Mouse (Mus musculus) liver, embryonic 15.5 days (tissue): ENCODE data around the gene Dusp6. TPM values are rescaled to one million over a fixed set of nuclear protein-coding genes. Genes with fewer than 3 reads are reported as not detected.

Experiments
- ATAC-seq: fragments of 200-750 bp; cut with Nextera tagmentation; 2 replicates; pipeline ENCODE4 v1.8.0; 2017; ENCODE audit warnings: moderate number of reproducible peaks, mild to moderate bottlenecking, moderate library complexity; ENCODE audit not compliant: insufficient read depth
- H3K27ac ChIP-seq: fragments of 300-500 bp; sonication (generic); replicated peaks from 2 replicates; pipeline ENCODE4 v1.5.1; 2015; ENCODE audit warnings: mild to moderate bottlenecking, inconsistent platforms
- H3K27me3 ChIP-seq: fragments of 300-500 bp; sonication (generic); 2 replicates; pipeline ENCODE4 v1.6.1; 2015; ENCODE audit warnings: mild to moderate bottlenecking, inconsistent platforms
- H3K36me3 ChIP-seq: fragments of 300-500 bp; sonication (generic); replicated peaks from 2 replicates; pipeline ENCODE4 v1.6.1; 2015; ENCODE audit warnings: moderate library complexity, mild to moderate bottlenecking, inconsistent platforms
- H3K4me1 ChIP-seq: fragments of 300-500 bp; sonication (generic); replicated peaks from 2 replicates; pipeline ENCODE4 v1.6.1; 2015; ENCODE audit warnings: inconsistent platforms
- H3K4me2 ChIP-seq: fragments of 300-500 bp; sonication (generic); 2 replicates; pipeline ENCODE4 v1.6.1; 2015; ENCODE audit warnings: moderate library complexity, mild to moderate bottlenecking, inconsistent platforms
- H3K4me3 ChIP-seq: fragments of 300-500 bp; sonication (generic); replicated peaks from 2 replicates; pipeline ENCODE4 v1.5.1; 2015; ENCODE audit warnings: mild to moderate bottlenecking, inconsistent platforms
- H3K9ac ChIP-seq: fragments of 300-500 bp; sonication (generic); 2 replicates; pipeline ENCODE4 v1.6.1; 2015; ENCODE audit warnings: moderate library complexity, mild to moderate bottlenecking, inconsistent platforms
- H3K9me3 ChIP-seq: fragments of 300-500 bp; sonication (generic); replicated peaks from 2 replicates; pipeline ENCODE4 v1.6.1; 2016; ENCODE audit warnings: inconsistent platforms
- WGBS: fragments of 180-500 bp; shearing (Covaris S2); methylation state at CpG from one replicate; pipeline ENCODE4 v1.1.7; 2015; ENCODE audit warnings: mixed read lengths; ENCODE audit not compliant: insufficient replicate concordance; 5-methylcytosine and 5-hydroxymethylcytosine counted together
- polyA plus RNA-seq: library from polyadenylated mRNA; unstranded; fragments of >200 nt; fragmentation: Nextera tagmentation; extraction: Ambion mirVana; gene quantifications from 2 replicates; pipeline ENCODE4 v1.2.1, GENCODE M21; 2015

Dusp6 gene
- polyA plus RNA-seq, 1 experiment from 2014 or later: 19.1 TPM

DNA sequence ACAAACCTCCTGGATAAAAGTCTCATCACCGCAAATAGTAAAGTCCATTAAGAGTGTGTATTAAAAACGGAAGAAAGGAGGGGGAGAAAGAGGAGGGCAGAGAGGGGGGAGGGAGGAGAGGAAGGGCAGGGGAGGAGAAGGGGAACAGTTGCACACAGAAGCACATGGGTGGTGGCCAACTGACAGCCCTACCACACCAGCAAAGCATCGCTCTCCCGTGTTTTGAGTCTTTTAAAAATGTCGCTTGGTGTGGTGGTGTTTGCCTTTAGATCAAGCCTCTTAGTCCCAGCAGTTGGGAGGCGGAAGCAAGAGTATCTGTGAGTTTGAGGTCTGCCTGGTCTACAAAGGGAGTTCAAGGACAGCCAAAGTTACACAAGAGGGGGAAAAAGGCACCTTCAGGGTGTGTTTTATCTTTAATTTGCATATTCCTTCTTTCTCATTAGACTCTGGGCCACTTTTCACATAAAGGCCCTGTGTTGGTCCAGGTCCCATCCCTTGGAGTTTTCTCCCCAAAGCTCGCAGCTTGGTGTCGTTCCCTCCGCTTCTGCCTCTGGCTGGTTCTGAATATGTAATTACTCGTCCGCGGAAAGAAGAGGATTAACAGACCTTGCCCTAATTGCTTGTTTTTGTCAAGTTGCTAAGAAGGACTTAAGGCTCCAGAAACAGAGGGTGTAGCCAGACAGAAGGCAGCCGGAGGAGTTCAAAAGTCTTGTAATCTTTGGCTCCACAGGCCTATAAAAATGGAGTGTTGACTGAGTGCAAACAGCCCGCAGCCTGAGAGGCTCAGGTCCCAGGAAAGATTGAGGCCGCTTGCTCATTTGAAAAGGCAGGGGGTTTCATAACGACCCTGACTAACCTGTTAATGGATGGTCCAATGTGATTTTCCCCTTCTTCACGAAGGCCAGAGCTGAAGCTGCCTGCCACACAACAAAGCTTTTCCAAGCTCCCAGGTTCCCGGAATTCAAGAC, 35.6 kb downstream of the Dusp6 start:
- Histone ChIP-seq H3K27me3 (no peaks in the 10 kb centered on the region), H3K9ac (no peak overlapping the region), H3K36me3 (no peaks in the 10 kb centered on the region), H3K4me1 (no peaks in the 10 kb centered on the region), H3K27ac (no peak overlapping the region), H3K9me3 (no peaks in the 10 kb centered on the region), H3K4me3 (no peak overlapping the region), H3K4me2 (no peak overlapping the region)
- ATAC-seq: no peak
- WGBS: 51% methylated on average over 18 of the region's 18 CpGs

DNA sequence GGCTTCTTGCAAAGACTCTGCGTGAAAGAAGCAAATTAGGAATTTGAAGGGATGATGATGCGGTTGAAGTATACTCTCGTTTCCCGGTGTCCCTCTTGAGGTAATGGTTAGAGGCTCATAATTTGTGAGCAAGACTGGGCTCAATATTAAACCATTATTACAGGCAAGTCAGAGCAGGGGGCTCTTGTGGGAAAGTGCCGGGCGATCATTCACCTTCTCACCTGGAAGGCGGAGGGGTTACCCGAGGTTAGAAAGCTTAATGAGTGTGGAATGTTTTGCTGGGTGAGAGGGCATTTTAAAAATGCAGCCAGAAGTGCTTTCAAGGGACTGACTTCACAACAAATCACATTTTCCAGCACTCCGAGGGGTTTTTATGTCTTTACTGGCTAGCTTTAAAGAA, 36.3 kb downstream of the Dusp6 start:
- no peak overlapping the region for H3K4me3 ChIP-seq
- no peaks in the 10 kb centered on the region for H3K27me3 ChIP-seq
- no peak overlapping the region for H3K4me2 ChIP-seq
- H3K9me3 ChIP-seq: no peaks in the 10 kb centered on the region
- 62% methylated on average over 9 of the region's 9 CpGs for WGBS
- H3K9ac ChIP-seq: no peak overlapping the region
- H3K27ac ChIP-seq: no peak overlapping the region
- no peaks in the 10 kb centered on the region for H3K36me3 ChIP-seq
- ATAC-seq: no peak
- no peaks in the 10 kb centered on the region for H3K4me1 ChIP-seq

DNA sequence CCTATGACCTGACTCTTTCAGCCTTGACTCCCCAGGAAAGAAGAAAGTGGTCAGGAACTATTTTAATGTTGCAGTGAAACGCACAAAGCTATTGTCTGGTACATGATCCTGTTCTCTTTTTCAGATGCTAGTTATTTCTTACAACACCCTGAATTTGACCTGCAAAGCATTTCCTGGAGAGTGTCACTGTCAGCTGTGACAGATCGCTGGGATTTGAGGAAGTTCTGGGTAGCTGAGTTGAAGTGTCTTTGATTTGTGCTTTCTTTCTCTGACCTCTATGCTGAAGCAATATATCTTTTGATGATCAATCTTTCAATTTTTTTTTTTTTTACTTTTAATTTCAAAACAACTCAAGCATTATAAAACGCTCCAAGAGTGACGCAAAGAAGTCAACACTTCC, 39.0 kb downstream of the Dusp6 start:
- no peaks in the 10 kb centered on the region for H3K27me3 ChIP-seq
- no peak overlapping the region for H3K27ac ChIP-seq
- no peak overlapping the region for H3K4me2 ChIP-seq
- H3K4me1 ChIP-seq: no peaks in the 10 kb centered on the region
- no peaks in the 10 kb centered on the region for H3K9me3 ChIP-seq
- H3K9ac ChIP-seq: no peak overlapping the region
- WGBS: 19% methylated on average over 4 of the region's 4 CpGs
- no peak for ATAC-seq
- no peaks in the 10 kb centered on the region for H3K36me3 ChIP-seq
- H3K4me3 ChIP-seq: no peak overlapping the region

DNA sequence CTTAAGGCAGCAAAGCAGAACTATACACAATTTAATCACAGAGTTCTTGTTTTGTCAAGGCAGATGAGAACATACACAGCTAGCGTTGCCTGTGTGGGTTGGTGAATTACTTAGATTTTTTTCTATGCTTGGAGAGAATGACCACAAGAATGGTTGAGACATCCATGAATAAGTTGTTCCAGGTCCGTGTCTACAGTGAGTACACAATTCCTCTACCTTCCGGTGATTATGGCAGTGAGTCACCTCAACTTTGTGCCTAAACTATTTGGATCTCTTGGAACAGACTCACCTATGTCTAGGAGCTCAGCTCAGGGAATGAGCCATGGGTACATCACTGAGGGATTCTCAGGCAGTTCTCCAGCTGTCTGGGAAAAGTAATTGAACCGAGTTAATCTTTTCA, 45.8 kb downstream of the Dusp6 start:
- H3K9ac ChIP-seq: no peak overlapping the region
- WGBS: 76% methylated on average over 4 of the region's 4 CpGs
- H3K9me3 ChIP-seq: no peaks in the 10 kb centered on the region
- ATAC-seq: no peak
- no peak overlapping the region for H3K27ac ChIP-seq
- no peak overlapping the region for H3K4me2 ChIP-seq
- H3K27me3 ChIP-seq: no peaks in the 10 kb centered on the region
- H3K4me1 ChIP-seq: no peaks in the 10 kb centered on the region
- H3K4me3 ChIP-seq: no peak overlapping the region
- no peaks in the 10 kb centered on the region for H3K36me3 ChIP-seq

DNA sequence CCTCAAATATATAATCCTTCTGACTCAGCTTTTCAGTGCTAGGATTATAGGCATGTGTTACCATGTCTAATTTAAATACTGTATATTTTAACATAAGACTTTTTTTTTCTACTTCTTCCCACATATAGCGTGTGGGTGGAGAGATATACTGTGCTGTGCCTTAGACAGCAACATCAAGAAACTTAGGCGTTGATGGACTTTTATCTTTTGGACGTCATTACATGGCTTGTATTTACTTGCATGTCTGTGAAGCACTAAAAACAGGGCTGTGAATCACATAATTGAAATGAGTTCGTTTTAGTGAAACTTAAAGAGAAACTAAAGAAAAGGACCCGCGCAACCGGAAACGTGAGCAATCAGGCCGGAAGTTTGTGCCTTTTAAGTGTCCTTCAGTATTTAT, 46.6 kb downstream of the Dusp6 start:
- H3K4me1 ChIP-seq: no peaks in the 10 kb centered on the region
- no peak overlapping the region for H3K9ac ChIP-seq
- H3K4me3 ChIP-seq: no peak overlapping the region
- no peaks in the 10 kb centered on the region for H3K27me3 ChIP-seq
- ATAC-seq: no peak
- H3K27ac ChIP-seq: no peak overlapping the region
- no peak overlapping the region for H3K4me2 ChIP-seq
- WGBS: 73% methylated on average over 9 of the region's 9 CpGs
- no peaks in the 10 kb centered on the region for H3K9me3 ChIP-seq
- H3K36me3 ChIP-seq: no peaks in the 10 kb centered on the region

DNA sequence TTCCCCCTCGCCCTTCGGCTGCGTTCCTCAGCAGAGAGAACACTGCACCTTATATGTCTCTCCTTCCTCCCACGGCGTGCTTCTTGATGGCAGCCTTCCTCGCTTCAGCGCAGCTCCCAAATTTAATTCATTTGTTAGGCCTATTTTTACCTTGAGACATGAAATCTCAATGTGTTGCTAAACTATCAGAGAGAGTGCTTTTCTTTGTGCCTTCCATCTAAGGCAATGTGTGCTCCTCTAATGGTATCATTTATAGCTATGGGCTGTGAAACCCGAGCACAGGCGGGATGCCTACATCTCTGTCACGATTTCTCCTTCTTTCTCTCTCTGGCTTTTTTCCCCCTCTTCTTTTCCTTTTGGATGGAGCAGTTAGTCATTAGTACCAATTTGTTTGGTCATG, 47.2 kb downstream of the Dusp6 start:
- WGBS: 81% methylated on average over 10 of the region's 10 CpGs
- H3K9ac ChIP-seq: no peak overlapping the region
- H3K9me3 ChIP-seq: no peaks in the 10 kb centered on the region
- no peaks in the 10 kb centered on the region for H3K27me3 ChIP-seq
- no peaks in the 10 kb centered on the region for H3K36me3 ChIP-seq
- H3K4me3 ChIP-seq: no peak overlapping the region
- H3K27ac ChIP-seq: no peak overlapping the region
- no peak for ATAC-seq
- H3K4me1 ChIP-seq: no peaks in the 10 kb centered on the region
- H3K4me2 ChIP-seq: no peak overlapping the region

DNA sequence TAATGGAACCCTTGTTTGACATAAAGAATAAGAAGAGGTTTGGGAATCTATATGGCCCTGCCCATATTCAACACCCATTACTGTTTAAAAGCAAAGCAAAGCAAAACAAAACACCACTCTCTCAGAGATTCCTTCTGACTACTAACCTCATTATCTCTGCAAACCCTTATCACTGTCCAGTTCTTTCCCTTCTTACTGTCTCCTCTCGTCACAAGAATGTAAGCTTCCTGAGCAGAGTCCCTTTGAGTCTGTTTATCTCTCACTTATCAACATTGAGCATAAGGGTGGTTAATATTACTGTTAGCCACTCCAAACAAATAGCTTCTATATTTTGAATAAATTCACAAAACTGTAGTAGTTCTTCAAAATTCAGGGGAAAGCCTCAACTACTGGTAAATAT, 48.9 kb downstream of the Dusp6 start:
- Histone ChIP-seq H3K4me2 (no peak overlapping the region), H3K9ac (no peak overlapping the region), H3K27ac (no peak overlapping the region), H3K9me3 (no peaks in the 10 kb centered on the region), H3K4me3 (no peak overlapping the region), H3K27me3 (no peaks in the 10 kb centered on the region), H3K4me1 (no peaks in the 10 kb centered on the region), H3K36me3 (no peaks in the 10 kb centered on the region)
- ATAC-seq: no peak
- 21% methylated on average over 1 of the region's 1 CpGs for WGBS

DNA sequence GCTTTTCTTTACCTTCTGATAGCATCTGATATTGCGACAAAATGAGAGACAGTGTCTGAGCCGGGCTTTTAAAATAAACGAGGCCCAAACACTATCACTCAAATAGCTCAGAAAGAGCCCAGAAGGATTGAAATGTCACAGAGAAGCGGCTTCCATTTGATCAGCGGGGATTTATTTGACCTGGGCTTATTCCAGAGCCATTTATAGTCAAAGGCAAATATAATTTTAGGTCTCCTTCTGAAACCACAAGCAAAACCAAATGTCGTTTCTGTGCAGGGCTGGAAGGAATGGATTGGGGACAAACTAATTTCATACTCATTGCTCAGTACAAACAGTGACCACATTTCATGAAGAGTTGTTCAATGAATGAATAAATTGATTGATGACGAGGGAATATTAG, 51.3 kb downstream of the Dusp6 start:
- H3K27ac ChIP-seq: no peak overlapping the region
- WGBS: 63% methylated on average over 7 of the region's 7 CpGs
- no peak overlapping the region for H3K9ac ChIP-seq
- no peak overlapping the region for H3K4me2 ChIP-seq
- H3K4me1 ChIP-seq: no peaks in the 10 kb centered on the region
- no peak overlapping the region for H3K4me3 ChIP-seq
- ATAC-seq: no peak
- H3K27me3 ChIP-seq: no peaks in the 10 kb centered on the region
- H3K36me3 ChIP-seq: no peaks in the 10 kb centered on the region
- H3K9me3 ChIP-seq: no peaks in the 10 kb centered on the region

DNA sequence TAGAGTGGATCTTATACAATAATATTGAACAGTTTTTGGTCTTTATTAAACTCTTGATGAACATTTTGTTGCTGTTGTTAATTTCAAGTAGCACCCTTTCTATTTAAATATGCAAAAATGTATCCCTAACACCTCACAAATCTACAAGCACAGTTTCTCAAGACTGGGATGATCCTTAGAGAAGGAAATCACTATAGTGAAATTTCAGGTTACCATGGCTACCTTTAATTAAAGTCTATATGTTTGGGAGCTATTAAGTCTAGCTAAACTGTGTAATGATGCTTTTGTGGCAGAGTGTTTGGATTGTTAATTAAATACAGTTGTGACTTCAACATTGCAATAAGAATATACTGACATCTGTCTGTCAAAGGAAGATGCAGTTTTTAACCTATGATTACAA, 54.0 kb downstream of the Dusp6 start:
- Histone ChIP-seq H3K9ac (no peak overlapping the region), H3K9me3 (no peaks in the 10 kb centered on the region), H3K4me3 (no peak overlapping the region), H3K36me3 (no peaks in the 10 kb centered on the region), H3K4me2 (no peak overlapping the region), H3K27me3 (no peaks in the 10 kb centered on the region), H3K27ac (no peak overlapping the region), H3K4me1 (no peaks in the 10 kb centered on the region)
- no peak for ATAC-seq

Other genes with a start within 250 kb of the Dusp6 start
- gene Poc1b, start 156.2 kb upstream of the Dusp6 start, polyA plus RNA-seq: 5.0 and 5.8 TPM in 2 replicates
- 2.7 and 3.2 TPM in 2 replicates for gene Galnt4, start 155.1 kb upstream of the Dusp6 start, polyA plus RNA-seq
- not detected in 2 replicates for gene Phxr2, start 136.9 kb upstream of the Dusp6 start, polyA plus RNA-seq